Mouse (Mus musculus) heart, adult 2 months (tissue): ENCODE results near the gene Sdad1. TPM values are rescaled to one million over a fixed set of nuclear protein-coding genes. Genes with fewer than 3 reads are reported as not detected.
A peak's percentile ranks its signal among the peaks of the same experiment; 100 is the strongest.

ENCODE experiments used
- DNase-seq, 2 experiments: peaks; one replicate each; pipeline ENCODE4 v3.0.0; 2021
- H3K27ac ChIP-seq: fragments of 200-600 bp; 2 replicates; pipeline ENCODE4 v1.8.1; 2022
- H3K27me3 ChIP-seq: fragments of 200-500 bp; 2 replicates; pipeline ENCODE4 v1.6.1; 2012; ENCODE audit warnings: mild to moderate bottlenecking, low read length, inconsistent platforms, mixed read lengths; ENCODE audit not compliant: control insufficient read depth, insufficient read depth
- H3K36me3 ChIP-seq: fragments of 200-500 bp; 2 replicates; pipeline ENCODE4 v1.6.1; 2012; ENCODE audit warnings: low read length, inconsistent platforms; ENCODE audit not compliant: control insufficient read depth, insufficient read depth
- H3K4me1 ChIP-seq: fragments of 200-500 bp; 2 replicates; pipeline ENCODE4 v1.6.1; 2011; ENCODE audit warnings: low read length; ENCODE audit not compliant: control insufficient read depth, insufficient read depth
- H3K4me3 ChIP-seq: fragments of 200-600 bp; 2 replicates; pipeline ENCODE4 v1.8.1; 2022
- H3K79me2 ChIP-seq: fragments of 200-500 bp; replicated peaks from 2 replicates; pipeline ENCODE4 v1.6.1; 2012; ENCODE audit warnings: mild to moderate bottlenecking, inconsistent platforms, low read length, moderate library complexity, mixed read lengths; ENCODE audit not compliant: control insufficient read depth, insufficient read depth
- H3K9ac ChIP-seq: fragments of 200-500 bp; 2 replicates; pipeline ENCODE4 v1.6.1; 2012; ENCODE audit warnings: low read depth, mild to moderate bottlenecking, control low read depth, inconsistent platforms, low read length, mixed read lengths
- CTCF ChIP-seq: fragments of 200-600 bp; IDR thresholded peaks from 2 replicates; pipeline ENCODE4 v1.8.1; 2022; ENCODE audit warnings: antibody characterized with exemption, mild to moderate bottlenecking, moderate library complexity
- EP300 ChIP-seq: fragments of 200-500 bp; IDR thresholded peaks from 2 replicates; pipeline ENCODE4 v1.6.1; 2011; ENCODE audit warnings: low read depth, low read length, control low read depth; ENCODE audit not compliant: insufficient read depth
- POLR2A ChIP-seq: fragments of 200-500 bp; IDR thresholded peaks from 2 replicates; pipeline ENCODE4 v1.6.1; 2011; ENCODE audit warnings: mild to moderate bottlenecking, low read depth, low read length, control low read depth; ENCODE audit not compliant: insufficient read depth
- WGBS: fragments of 180-500 bp; shearing (Covaris S2); methylation state at CpG from one replicate; pipeline ENCODE4 v1.1.7; 2018; 5-methylcytosine and 5-hydroxymethylcytosine counted together
- intact Hi-C: fragments of 180-260 bp; cut with DNase I; formaldehyde crosslinking; loops from one replicate; pipeline ENCODE4 v1.15.1; 2025
- polyA plus RNA-seq: library from polyadenylated mRNA; depleted of rRNA; stranded (reverse); fragments of >200 nt; gene quantifications from 2 replicates; pipeline ENCODE4 v1.2.3, GENCODE M21; 2012
- total RNA-seq, 2 experiments: library from RNA; stranded (reverse); gene quantifications; 2 replicates each; pipeline ENCODE4 v1.2.3; 2021

Sdad1 gene
- total and polyA plus RNA-seq, 3 experiments, result 6.1 to 10.9 (median 10.9) TPM

- H3K4me3 ChIP-seq, result no peak overlapping the region
- peaks cover 5% of the 10 kb centered on the region for H3K4me1 ChIP-seq
- intact Hi-C loops, result loop anchor here (2.0 kb wide), 1 partner anchor 30 kb away; no protein-coding TSS in a partner anchor
- WGBS, result 78% methylated on average over 10 of the region's 10 CpGs
- peak in 1 of 2 experiments; percentile 51 for DNase-seq
- H3K79me2 ChIP-seq, result no peaks in the 10 kb centered on the region
- TF ChIP-seq CTCF, result no peak
- TF ChIP-seq EP300, result no peak
- TF ChIP-seq POLR2A, result no peak
- H3K27me3 ChIP-seq, result no peaks in the 10 kb centered on the region
- H3K36me3 ChIP-seq, result peaks cover 2% of the 10 kb centered on the region
- no peak overlapping the region for H3K27ac ChIP-seq
- H3K9ac ChIP-seq, result no peak overlapping the region
Measured at GRCm38 (mm10) chr5:92278942-92279537, 31.2 kb downstream of the Sdad1 start.

GRCm38 (mm10) chr5:92277437-92278394 lies 32.6 kb downstream of the Sdad1 start, which contains the start of gene Naaa:
Naaa (minus strand) TSS chr5:92278170.
- intact Hi-C loops, result loop anchor here (2.0 kb wide), 1 partner anchor 31 kb away; no protein-coding TSS in a partner anchor
- H3K79me2 ChIP-seq, result no peaks in the 10 kb centered on the region
- peak within 1 kb of the TSS; percentile 78 for H3K4me3 ChIP-seq
- H3K27ac ChIP-seq, result peak within 1 kb of the TSS; percentile 87
- H3K9ac ChIP-seq, result peak within 1 kb of the TSS; percentile 78
- H3K4me1 ChIP-seq, result no peaks in the 10 kb centered on the region; the same call in 1 of the 2 replicates
- peak; percentile 89 to 95 for DNase-seq
- WGBS, result 3% methylated on average over 54 of the region's 54 CpGs
- TF ChIP-seq CTCF, result peak; percentile 72
- TF ChIP-seq EP300, result 0 out of 2 replicates have a peak, but pooled peaks have one; percentile 45
- peak; percentile 84 for TF ChIP-seq POLR2A
- H3K27me3 ChIP-seq, result no peaks in the 10 kb centered on the region
- H3K36me3 ChIP-seq, result no peaks in the 10 kb centered on the region

- H3K9ac ChIP-seq, result no peak overlapping the region
- no peaks in the 10 kb centered on the region for H3K4me1 ChIP-seq
- DNase-seq, result no peak
- H3K4me3 ChIP-seq, result no peak overlapping the region
- H3K27ac ChIP-seq, result no peak overlapping the region
- H3K79me2 ChIP-seq, result no peaks in the 10 kb centered on the region
- intact Hi-C loops, result no loop called here
- H3K36me3 ChIP-seq, result no peaks in the 10 kb centered on the region
- TF ChIP-seq CTCF (no peak), POLR2A (no peak), EP300 (no peak)
- WGBS, result 86% methylated on average over 7 of the region's 7 CpGs
- H3K27me3 ChIP-seq, result no peaks in the 10 kb centered on the region
Measured at GRCm38 (mm10) chr5:92270496-92270895, 39.8 kb downstream of the Sdad1 start.

GRCm38 (mm10) chr5:92263761-92264359 lies 46.4 kb downstream of the Sdad1 start:
- peaks cover 2% of the 10 kb centered on the region for H3K4me1 ChIP-seq
- intact Hi-C loops, result no loop called here
- no peak overlapping the region for H3K4me3 ChIP-seq
- H3K36me3 ChIP-seq, result no peaks in the 10 kb centered on the region
- DNase-seq, result peak; percentile 50 to 70
- no peaks in the 10 kb centered on the region for H3K79me2 ChIP-seq
- H3K9ac ChIP-seq, result no peak overlapping the region
- H3K27ac ChIP-seq, result no peak overlapping the region
- 13% methylated on average over 4 of the region's 4 CpGs for WGBS
- TF ChIP-seq POLR2A (no peak), EP300 (0 out of 2 replicates have a peak, but pooled peaks have one; percentile 36), CTCF (no peak)
- H3K27me3 ChIP-seq, result no peaks in the 10 kb centered on the region

GRCm38 (mm10) chr5:92262646-92263045 lies 47.6 kb downstream of the Sdad1 start:
- Histone ChIP-seq H3K27ac (no peak overlapping the region), H3K36me3 (no peaks in the 10 kb centered on the region), H3K4me3 (no peak overlapping the region), H3K4me1 (peaks cover 2% of the 10 kb centered on the region), H3K79me2 (no peaks in the 10 kb centered on the region), H3K9ac (no peak overlapping the region), H3K27me3 (no peaks in the 10 kb centered on the region)
- no peak for TF ChIP-seq CTCF
- no peak for TF ChIP-seq POLR2A
- no peak for TF ChIP-seq EP300
- intact Hi-C loops, result no loop called here
- DNase-seq, result no peak
- 88% methylated on average over 8 of the region's 8 CpGs for WGBS
